Mouse (Mus musculus) heart, postnatal 0 days (tissue): ENCODE measurements around the gene Ctsc.

ENCODE experiments used
- CTCF ChIP-seq: IDR thresholded peaks from 2 replicates; pipeline ENCODE4 v1.5.1; 2016; ENCODE audit warnings: antibody characterized with exemption, control low read depth, low read depth
- EP300 ChIP-seq: IDR thresholded peaks from 2 replicates; pipeline ENCODE4 v1.6.1; 2016; ENCODE audit warnings: antibody characterized with exemption, low read depth

DNA sequence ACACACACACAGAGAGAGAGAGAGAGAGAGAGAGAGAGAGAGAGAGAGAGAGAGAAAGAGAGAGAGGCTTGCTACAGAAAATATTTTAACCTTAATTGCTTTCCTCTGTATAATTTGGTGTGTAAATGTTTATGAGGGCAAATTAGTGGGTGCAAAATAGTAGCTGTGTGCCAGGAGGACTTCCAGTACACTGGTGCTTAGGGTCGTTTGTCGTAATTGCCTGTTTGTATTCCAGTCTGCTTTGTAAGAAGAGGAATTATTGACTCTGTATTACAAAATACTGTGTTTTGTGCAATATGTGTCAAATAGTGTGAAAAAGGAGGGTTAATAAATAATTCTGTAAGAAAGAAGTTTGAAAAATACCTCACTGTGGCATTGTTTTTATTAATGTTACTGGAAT is 13.2 kb downstream of the Ctsc start:
- TF ChIP-seq CTCF (no peak), EP300 (no peak)
